Mouse (Mus musculus): Measurements from ENCODE around the gene Coa3. TPM values are rescaled to one million over a fixed set of nuclear protein-coding genes. Genes with fewer than 3 reads are reported as not detected.

The Coa3 gene
- polyA plus RNA-seq, 1 experiment, result 336 TPM

GRCm38 (mm10) chr11:101255826-101256775 lies 22.8 kb downstream of the Coa3 start:
- DNase-seq (ENCODE audit: low read depth, low spot score), result no peak
- 87% methylated on average over 13 of the region's 13 CpGs for WGBS

- DNase-seq (ENCODE audit: low read depth, low spot score), result no peak
Observed at GRCm38 (mm10) chr11:101253613-101254389, 25.1 kb downstream of the Coa3 start, which contains the start of gene Vps25. Gene Vps25, plus strand, starts transcription at chr11:101253707.

GRCm38 (mm10) chr11:101252941-101253340 lies 26.0 kb downstream of the Coa3 start:
- WGBS, result under 1% methylated on average over 7 of the region's 7 CpGs
- no peak for DNase-seq (ENCODE audit: low read depth, low spot score)

More at GRCm38 (mm10) chr11:101253613-101254389, 25.1 kb downstream of the Coa3 start, which contains the start of gene Vps25:
- WGBS, result under 1% methylated on average over 40 of the region's 40 CpGs

- DNase-seq (ENCODE audit: low read depth, low spot score), result no peak
- WGBS, result 76% methylated on average over 2 of the region's 2 CpGs
Observed at GRCm38 (mm10) chr11:101251031-101251430, 27.9 kb downstream of the Coa3 start.

GRCm38 (mm10) chr11:101248258-101248994 lies 30.5 kb downstream of the Coa3 start:
- no peak for DNase-seq (ENCODE audit: low read depth, low spot score)
- WGBS, result 35% methylated on average over 14 of the region's 14 CpGs

- no peak for DNase-seq (ENCODE audit: low read depth, low spot score)
- 78% methylated on average over 6 of the region's 6 CpGs for WGBS
Observed at GRCm38 (mm10) chr11:101247521-101248030, 31.3 kb downstream of the Coa3 start.

- 35% methylated on average over 7 of the region's 7 CpGs for WGBS
- no peak for DNase-seq (ENCODE audit: low read depth, low spot score)
Observed at GRCm38 (mm10) chr11:101246702-101247012, 32.3 kb downstream of the Coa3 start.

- no peak for DNase-seq (ENCODE audit: low read depth, low spot score)
- 3% methylated on average over 62 of the region's 63 CpGs for WGBS
Observed at GRCm38 (mm10) chr11:101245855-101246701, 32.8 kb downstream of the Coa3 start, which contains the start of gene Ramp2. Gene Ramp2, plus strand, starts transcription at chr11:101246028.

GRCm38 (mm10) chr11:101245071-101245470 lies 33.8 kb downstream of the Coa3 start:
- WGBS, result 42% methylated on average over 4 of the region's 4 CpGs
- DNase-seq (ENCODE audit: low read depth, low spot score), result no peak

GRCm38 (mm10) chr11:101238071-101238647 lies 40.8 kb downstream of the Coa3 start:
- WGBS, result 59% methylated on average over 5 of the region's 5 CpGs
- DNase-seq (ENCODE audit: low read depth, low spot score), result no peak

- WGBS, result 91% methylated on average over 5 of the region's 5 CpGs
- DNase-seq (ENCODE audit: low read depth, low spot score), result no peak
Observed at GRCm38 (mm10) chr11:101236782-101237181, 42.1 kb downstream of the Coa3 start.

- no peak for DNase-seq (ENCODE audit: low read depth, low spot score)
Observed at GRCm38 (mm10) chr11:101235429-101235828, 43.5 kb downstream of the Coa3 start.

- no peak for DNase-seq (ENCODE audit: low read depth, low spot score)
Observed at GRCm38 (mm10) chr11:101234124-101234523, 44.8 kb downstream of the Coa3 start.

- 55% methylated on average over 1 of the region's 1 CpGs for WGBS
- no peak for DNase-seq (ENCODE audit: low read depth, low spot score)
Observed at GRCm38 (mm10) chr11:101233240-101233639, 45.7 kb downstream of the Coa3 start.

GRCm38 (mm10) chr11:101232010-101232839 lies 46.7 kb downstream of the Coa3 start:
- no peak for DNase-seq (ENCODE audit: low read depth, low spot score)

GRCm38 (mm10) chr11:101230991-101231871 lies 47.7 kb downstream of the Coa3 start:
- DNase-seq (ENCODE audit: low read depth, low spot score), result no peak
- WGBS, result 13% methylated on average over 18 of the region's 18 CpGs

More at GRCm38 (mm10) chr11:101232010-101232839, 46.7 kb downstream of the Coa3 start:
- 48% methylated on average over 6 of the region's 6 CpGs for WGBS

GRCm38 (mm10) chr11:101230526-101230925 lies 48.4 kb downstream of the Coa3 start:
- 53% methylated on average over 5 of the region's 5 CpGs for WGBS
- DNase-seq (ENCODE audit: low read depth, low spot score), result no peak
